Mouse (Mus musculus): ENCODE results near the gene AW011738. TPM values are rescaled to one million over a fixed set of nuclear protein-coding genes. Genes with fewer than 3 reads are reported as not detected.
A peak's percentile ranks its signal among the peaks of the same experiment; 100 is the strongest.

The AW011738 gene
- polyA plus RNA-seq, 1 experiment from 2014 or later: 2.3 TPM

- Histone ChIP-seq H3K9me3 (no peaks in the 10 kb centered on the region), H3K36me3 (peaks cover 20% of the 10 kb centered on the region), H3K4me3 (no peak overlapping the region), H3K27ac (no peak overlapping the region), H3K4me2 (no peak overlapping the region), H3K9ac (no peak overlapping the region), H3K27me3 (peaks cover 41% of the 10 kb centered on the region), H3K4me1 (peaks cover 24% of the 10 kb centered on the region)
- no peak for ATAC-seq (ENCODE audit: insufficient number of reproducible peaks, insufficient read depth, low FRiP score, low TSS enrichment, low read depth)
- 16% methylated on average over 3 of the region's 3 CpGs for WGBS
These were observed 49.5 kb downstream of the AW011738 start for GRCm38 (mm10) chr4:156252619-156253018.

DNA sequence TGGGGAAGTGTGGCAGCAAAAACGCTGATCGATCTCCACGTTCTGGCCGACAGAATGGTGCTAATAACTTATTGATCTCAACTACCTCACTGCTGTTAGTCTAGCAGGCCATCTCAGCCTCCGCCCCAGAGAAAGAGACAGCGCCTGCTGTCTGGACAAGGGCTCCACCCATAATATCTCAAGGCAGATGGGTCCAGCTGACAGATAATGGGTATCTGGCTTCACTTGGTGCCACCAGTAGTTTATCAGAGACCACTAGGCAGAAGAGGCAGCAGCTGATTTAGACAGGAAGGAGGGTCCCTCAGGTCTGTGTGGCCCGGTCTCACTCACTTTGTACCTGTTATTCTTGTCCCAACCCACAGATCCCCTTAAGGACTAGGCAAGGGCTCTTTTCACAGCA, 49.9 kb downstream of the AW011738 start:
- H3K4me2 ChIP-seq: no peak overlapping the region
- WGBS: 43% methylated on average over 7 of the region's 7 CpGs
- H3K36me3 ChIP-seq: peaks cover 16% of the 10 kb centered on the region
- H3K9me3 ChIP-seq: no peaks in the 10 kb centered on the region
- H3K4me3 ChIP-seq: no peak overlapping the region
- ATAC-seq (ENCODE audit: insufficient number of reproducible peaks, insufficient read depth, low FRiP score, low TSS enrichment, low read depth): no peak
- no peak overlapping the region for H3K9ac ChIP-seq
- H3K27me3 ChIP-seq: peaks cover 41% of the 10 kb centered on the region
- H3K27ac ChIP-seq: no peak overlapping the region
- H3K4me1 ChIP-seq: peaks cover 24% of the 10 kb centered on the region

DNA sequence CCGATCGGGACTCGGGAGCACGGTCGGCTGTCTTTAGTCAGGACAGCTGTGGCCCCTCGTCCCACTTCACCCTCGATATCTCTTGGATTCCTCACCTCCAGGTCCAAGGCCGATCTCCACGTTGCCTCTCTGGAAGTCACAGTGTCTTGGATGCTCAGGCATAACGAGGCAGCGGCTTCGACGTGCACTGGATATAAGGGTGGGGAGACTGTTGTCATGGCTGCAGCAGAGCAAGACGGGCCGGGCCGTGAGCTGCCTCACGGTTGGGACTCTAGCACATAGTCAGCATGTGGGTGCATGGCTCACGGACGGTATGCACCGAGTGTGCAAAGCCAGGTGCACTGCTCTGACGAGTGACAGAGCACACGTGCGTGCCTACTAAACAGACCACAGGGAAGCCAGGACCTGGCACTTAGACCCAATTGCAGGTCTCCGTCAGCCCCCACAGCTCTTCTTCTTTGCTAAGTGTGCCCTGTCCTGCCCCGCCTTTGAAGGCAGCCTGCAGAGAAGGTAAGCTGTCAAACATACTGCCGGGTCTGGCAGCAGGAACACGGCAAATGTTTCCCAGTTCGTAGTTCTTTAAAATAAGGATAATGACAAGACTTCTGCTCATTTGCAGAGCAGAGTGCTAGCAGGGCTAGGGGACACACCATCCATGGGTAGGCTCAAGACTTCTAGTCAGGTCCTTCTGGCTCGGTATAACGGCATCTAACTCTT, 51.4 kb downstream of the AW011738 start:
- Histone ChIP-seq H3K4me3 (peak overlapping the region; percentile 25), H3K9ac (0 out of 2 replicates have a peak overlapping the region, but pooled peaks have one; percentile 27), H3K4me2 (peak overlapping the region; percentile 42), H3K36me3 (peaks cover 1% of the 10 kb centered on the region; the same call in 1 of the 2 replicates), H3K27ac (no peak overlapping the region), H3K9me3 (no peaks in the 10 kb centered on the region), H3K4me1 (peaks cover 22% of the 10 kb centered on the region), H3K27me3 (peaks cover 41% of the 10 kb centered on the region)
- 1% methylated on average over 30 of the region's 30 CpGs for WGBS
- ATAC-seq (ENCODE audit: insufficient number of reproducible peaks, insufficient read depth, low FRiP score, low TSS enrichment, low read depth): peak; percentile 43

Small RNA genes lying within 50 kb of the gene (microRNA-seq; reads per million reads assigned to microRNA genes)
- gene Mir7658: 2.4 reads per million, percentile 7 among the genes with 10 or more reads in this experiment

Other genes with a start within 250 kb of the AW011738 start
- 39.5 and 43.6 TPM in 2 replicates for gene C1qtnf12, start 241.0 kb upstream of the AW011738 start, polyA plus RNA-seq (2015; fragmentation: Nextera tagmentation; extraction: Ambion mirVana)
- gene B3galt6, start 210.7 kb upstream of the AW011738 start, polyA plus RNA-seq (2015; fragmentation: Nextera tagmentation; extraction: Ambion mirVana): 16.2 and 18.4 TPM in 2 replicates
- 154 and 156 TPM in 2 replicates for gene Sdf4, start 210.4 kb upstream of the AW011738 start, polyA plus RNA-seq (2015; fragmentation: Nextera tagmentation; extraction: Ambion mirVana)
- 1.3 TPM in 1 of 2 replicates, not detected in the other for gene Tnfrsf4, start 189.5 kb upstream of the AW011738 start, polyA plus RNA-seq (2015; fragmentation: Nextera tagmentation; extraction: Ambion mirVana)
- gene Tnfrsf18, start 177.1 kb upstream of the AW011738 start, polyA plus RNA-seq (2015; fragmentation: Nextera tagmentation; extraction: Ambion mirVana): 3.0 and 4.1 TPM in 2 replicates
- 2.0 and 2.7 TPM in 2 replicates for gene Ttll10, start 143.9 kb upstream of the AW011738 start, polyA plus RNA-seq (2015; fragmentation: Nextera tagmentation; extraction: Ambion mirVana)
- gene 9430015G10Rik, start 93.3 kb upstream of the AW011738 start, polyA plus RNA-seq (2015; fragmentation: Nextera tagmentation; extraction: Ambion mirVana): 40.3 and 43.8 TPM in 2 replicates
- 0.30 and 0.40 TPM in 2 replicates for gene Rnf223, start 72.8 kb upstream of the AW011738 start, polyA plus RNA-seq (2015; fragmentation: Nextera tagmentation; extraction: Ambion mirVana)
- gene Agrn, start 5.8 kb upstream of the AW011738 start, polyA plus RNA-seq (2015; fragmentation: Nextera tagmentation; extraction: Ambion mirVana): 83.7 and 92.1 TPM in 2 replicates
- gene Isg15, start 2.5 kb upstream of the AW011738 start, polyA plus RNA-seq (2015; fragmentation: Nextera tagmentation; extraction: Ambion mirVana): 1.6 and 2.1 TPM in 2 replicates
- 0.62 and 1.1 TPM in 2 replicates for gene Perm1, start 12.6 kb downstream of the AW011738 start, polyA plus RNA-seq (2015; fragmentation: Nextera tagmentation; extraction: Ambion mirVana)
- 29.9 and 30.7 TPM in 2 replicates for gene Plekhn1, start 31.6 kb downstream of the AW011738 start, polyA plus RNA-seq (2015; fragmentation: Nextera tagmentation; extraction: Ambion mirVana)
- gene Noc2l, start 32.7 kb downstream of the AW011738 start, polyA plus RNA-seq (2015; fragmentation: Nextera tagmentation; extraction: Ambion mirVana): 77.8 and 86.3 TPM in 2 replicates
- 0.62 and 0.66 TPM in 2 replicates for gene Samd11, start 52.4 kb downstream of the AW011738 start, polyA plus RNA-seq (2015; fragmentation: Nextera tagmentation; extraction: Ambion mirVana)
- not detected in 2 replicates for gene Vmn2r-ps159, start 127.8 kb downstream of the AW011738 start, polyA plus RNA-seq (2015; fragmentation: Nextera tagmentation; extraction: Ambion mirVana)